Mouse (Mus musculus) gastrocnemius, adult 18-20 months (tissue): Measurements from ENCODE around the gene Espnl. TPM values are rescaled to one million over a fixed set of nuclear protein-coding genes. Genes with fewer than 3 reads are reported as not detected.
A peak's percentile ranks its signal among the peaks of the same experiment; 100 is the strongest.

Experiments used
- DNase-seq: peaks from one replicate; pipeline ENCODE4 v3.0.0; 2021; ENCODE audit warnings: low spot score
- total RNA-seq, 2 experiments: library from RNA; stranded (reverse); gene quantifications; 2 replicates each; pipeline ENCODE4 v1.2.3; 2021

Gene Espnl
- total RNA-seq, 2 experiments from 2014 or later, result 0.12 TPM; not detected in 1

DNA sequence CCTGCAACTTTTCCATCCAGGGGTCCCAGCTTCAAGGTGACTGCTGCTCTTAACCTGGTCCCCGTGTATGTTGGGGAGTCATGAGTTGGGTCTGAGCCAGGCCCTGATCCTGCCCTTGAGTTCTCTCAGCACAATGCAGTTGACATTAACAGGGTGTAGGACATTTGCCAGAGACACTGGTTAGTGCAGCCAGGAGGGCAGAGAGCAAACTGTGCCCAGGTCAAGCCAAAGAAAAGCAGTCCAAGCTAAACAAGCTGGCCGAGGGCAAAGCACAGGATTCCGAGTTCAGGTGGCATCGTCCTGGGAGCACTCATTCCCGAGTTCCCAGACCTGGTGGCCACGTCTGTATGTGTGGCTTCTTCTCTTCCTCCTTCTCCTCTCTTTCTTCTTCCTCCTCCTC lies 4.2 kb upstream of the Espnl start:
- no peak for DNase-seq

DNA sequence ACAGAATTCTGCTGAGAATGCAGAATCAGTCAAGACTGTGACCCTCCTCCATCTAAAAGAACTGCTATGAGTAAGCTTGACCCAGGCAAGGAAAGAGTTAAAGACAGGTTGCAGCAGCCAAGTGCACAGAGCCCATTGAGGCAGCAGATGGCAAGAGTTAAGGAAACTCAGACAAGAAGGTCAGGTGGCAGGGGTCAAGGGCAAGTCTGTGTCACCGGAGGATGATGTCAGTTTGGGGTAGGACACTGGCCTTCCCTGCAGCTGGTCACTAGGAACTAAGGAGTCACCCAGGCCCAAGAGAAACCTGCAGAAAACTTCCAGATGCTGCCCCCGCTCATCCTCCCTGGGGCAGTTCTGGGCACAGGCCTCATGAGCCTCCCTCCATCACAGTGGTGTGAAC lies 2.8 kb downstream of the Espnl start:
- no peak for DNase-seq

DNA sequence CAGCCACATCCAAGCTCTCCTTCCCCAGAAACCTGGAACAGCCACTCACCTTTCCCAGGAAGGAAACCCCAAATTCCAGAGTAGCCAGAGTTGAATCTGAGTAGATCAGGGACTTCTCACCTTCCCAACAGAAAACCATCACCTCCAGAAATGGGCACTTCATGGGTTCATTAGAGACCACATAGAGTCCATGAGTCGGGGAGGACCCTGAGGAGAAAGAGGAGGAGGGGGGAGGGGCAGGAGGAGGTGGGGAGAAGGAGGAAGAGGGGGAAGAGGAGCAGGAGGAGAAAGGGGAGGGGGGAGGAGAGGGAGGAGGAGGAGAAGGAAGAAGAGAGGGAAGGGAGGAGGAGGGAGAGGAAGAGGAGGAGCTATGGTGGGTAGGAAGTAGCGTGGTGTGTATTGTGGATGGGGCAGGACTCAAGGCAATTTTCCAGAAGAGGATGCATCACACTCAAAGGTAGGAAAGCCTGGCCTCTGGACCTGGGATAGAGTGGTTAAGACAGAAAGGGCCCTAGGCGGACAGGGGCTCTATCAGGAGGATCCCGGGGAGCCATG lies 3.7 kb downstream of the Espnl start:
- no peak for DNase-seq

DNA sequence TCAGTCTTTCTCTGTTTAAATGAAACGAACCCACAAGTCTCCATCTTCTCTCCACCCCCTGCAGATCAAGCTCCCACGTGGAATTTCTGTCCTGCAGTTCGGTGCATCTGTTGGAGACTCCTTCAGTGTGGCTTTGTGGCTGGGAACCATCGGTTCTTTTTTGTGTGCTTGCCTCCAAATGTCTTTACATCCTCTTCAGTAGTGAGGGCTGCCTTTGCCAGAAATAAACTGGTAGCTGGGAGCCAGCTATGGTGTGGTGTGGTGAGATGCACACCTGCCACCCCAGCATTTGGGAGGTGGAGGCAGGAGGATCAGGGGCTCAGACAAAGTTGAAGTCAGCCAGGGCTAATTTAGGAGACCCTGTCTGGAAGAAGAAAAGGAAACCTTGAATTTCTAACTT lies 10.2 kb downstream of the Espnl start:
- DNase-seq, result no peak

DNA sequence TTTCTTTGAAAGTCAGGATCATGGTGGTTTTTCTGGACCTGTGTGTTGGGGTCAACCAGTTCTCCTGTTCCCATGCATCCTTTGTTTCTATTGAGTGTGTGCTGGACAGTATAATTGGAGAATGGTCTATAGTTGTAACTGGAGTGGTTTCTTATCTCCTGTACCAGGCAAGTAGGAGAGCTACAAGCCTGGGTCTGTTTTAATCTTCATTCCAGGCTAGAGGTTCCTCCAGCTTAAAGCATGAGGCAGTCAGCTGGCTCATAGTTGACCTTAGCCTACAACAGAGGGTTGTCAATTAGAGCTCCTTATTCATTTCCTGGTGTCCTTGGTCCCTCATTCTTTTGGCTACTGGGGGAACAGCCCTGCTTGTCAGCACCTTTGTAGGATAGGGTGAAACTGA lies 11.7 kb downstream of the Espnl start:
- DNase-seq, result no peak

DNA sequence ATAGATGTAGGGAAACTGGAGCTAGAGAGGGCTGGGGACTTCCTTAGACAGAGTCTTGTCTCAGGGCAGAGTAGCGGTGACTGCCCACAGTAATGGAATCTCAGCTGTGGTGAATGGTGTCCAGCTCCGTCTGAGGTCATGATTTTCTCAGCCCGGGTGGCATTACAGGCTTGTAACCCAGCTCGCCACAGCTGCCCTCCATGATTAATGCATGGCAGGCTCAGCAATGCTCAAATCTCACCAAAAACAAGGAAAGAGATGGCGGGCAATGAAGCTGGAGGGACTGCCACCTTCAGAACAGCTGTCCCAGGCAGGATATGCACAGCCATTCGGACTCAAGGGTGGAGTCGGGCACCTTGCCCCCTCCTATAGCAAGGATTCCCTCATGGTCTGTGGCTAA lies 15.5 kb downstream of the Espnl start:
- no peak for DNase-seq

DNA sequence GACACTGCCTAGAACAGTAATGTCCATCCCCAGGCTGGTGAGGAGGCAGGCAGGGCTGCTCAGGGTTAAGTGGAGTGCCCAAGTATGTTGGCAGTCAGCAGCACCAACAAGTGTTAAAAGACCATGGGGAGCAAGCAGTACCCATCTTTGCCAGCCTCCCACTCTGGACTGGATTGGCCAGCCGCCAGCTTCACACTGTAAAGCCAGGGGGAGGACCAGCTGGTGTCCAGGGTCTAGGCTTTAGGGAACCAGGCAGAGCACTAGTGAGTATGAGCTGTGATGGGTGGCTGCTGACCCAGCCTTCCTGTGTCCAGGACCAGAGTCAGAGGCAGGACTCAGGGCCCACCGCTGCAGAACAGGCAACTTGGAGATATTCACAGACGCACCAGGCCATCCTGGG lies 22.1 kb downstream of the Espnl start:
- no peak for DNase-seq

DNA sequence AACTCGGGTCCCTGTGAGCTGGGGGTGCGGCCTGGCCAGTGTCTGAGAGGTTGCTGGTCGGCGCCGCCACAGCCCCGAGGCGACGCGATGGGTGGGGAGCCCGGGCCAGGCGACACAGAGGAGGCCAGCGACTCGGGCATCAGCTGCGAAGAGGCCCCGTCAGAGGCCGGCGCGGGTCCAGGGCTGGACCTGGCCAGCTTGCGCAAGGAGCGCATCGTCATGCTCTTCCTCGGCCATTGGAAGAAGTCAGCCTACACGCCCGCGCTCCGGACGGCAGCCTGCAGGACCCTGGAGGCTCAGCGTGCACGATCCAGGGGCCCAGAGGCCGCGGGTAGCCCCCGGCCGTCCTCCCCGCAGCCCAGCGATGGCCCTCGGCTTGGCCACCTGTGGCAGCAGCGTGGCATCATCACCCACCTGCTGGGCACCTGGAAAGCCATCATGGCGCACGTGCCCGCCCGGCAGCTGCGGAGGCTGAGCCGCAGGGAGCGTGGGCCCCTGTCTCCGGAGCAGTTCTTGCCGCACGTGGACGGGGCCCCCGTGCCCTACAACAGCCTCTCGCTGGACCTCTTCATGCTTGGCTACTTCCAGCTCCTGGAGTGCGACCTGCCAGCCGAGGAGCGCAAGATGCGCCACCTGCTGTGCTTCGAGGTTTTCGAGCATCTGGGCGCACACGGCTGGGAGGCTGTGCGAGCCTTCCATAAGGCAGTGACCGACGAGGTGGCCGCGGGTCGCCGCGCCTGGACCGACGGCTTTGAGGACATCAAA lies 23.2 kb downstream of the Espnl start:
- no peak for DNase-seq

DNA sequence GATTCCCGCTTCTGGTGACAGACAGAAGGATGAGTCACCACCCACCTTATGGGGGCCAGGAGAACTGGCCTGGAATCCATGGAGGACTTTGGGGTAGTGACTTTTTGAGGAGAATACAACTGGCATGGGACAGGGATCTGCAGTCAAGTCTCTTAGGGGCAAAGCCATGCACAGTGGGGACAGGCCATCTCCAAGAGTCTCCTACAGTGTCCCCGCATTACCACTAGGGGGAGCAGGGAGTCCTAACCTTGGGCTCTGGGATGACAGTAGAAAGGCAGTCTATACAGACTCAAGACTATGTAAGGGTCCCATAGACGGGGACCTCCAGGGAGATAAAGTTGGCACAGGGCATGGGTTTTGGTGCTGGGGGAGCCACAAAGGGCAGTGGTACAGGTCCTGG lies 25.0 kb downstream of the Espnl start:
- peak; percentile 77 for DNase-seq

DNA sequence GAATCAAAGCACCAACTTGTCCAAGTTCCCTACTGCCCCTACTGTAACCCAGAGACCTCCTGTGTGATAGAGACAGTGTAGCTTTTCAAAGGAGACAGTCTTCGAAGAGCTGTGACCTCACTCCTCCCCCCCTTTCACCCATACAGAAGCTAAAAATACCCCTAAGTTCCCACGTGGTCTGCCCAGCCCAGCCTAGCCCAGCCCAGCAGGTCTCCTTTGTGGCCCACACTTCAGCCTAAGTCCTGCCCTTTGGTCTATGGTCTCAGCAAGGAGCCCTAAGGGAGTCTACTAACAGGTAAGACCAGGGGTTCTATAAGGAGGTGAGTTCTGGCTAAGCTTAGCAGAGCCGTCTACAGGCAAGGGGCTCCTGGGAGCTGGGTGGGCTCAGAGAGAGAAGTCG lies 29.0 kb downstream of the Espnl start, which contains the start of gene Klhl30:
Klhl30 (plus strand) TSS at position 176 of the 400 bp plus-strand sequence.
- DNase-seq, result peak; percentile 64

DNA sequence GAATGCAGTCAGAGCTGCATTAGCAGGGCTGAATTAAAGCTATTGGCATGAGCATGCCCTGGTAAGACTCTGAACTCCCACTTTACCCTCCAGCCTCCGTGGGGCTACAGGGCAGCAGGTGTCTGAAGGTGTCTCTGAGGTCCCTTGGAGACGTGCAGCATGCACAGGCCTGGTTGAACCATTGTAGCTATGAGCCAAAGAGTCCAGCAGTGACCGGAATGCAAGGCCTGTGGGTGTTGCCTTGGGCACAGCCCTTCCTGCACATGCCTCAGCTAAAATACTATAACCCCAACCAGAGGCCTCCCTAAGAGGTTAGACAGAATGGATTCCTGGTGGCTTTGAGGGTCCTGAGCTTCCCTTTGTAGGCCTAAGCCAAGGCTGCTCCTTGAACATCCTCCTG lies 29.4 kb downstream of the Espnl start:
- no peak for DNase-seq

DNA sequence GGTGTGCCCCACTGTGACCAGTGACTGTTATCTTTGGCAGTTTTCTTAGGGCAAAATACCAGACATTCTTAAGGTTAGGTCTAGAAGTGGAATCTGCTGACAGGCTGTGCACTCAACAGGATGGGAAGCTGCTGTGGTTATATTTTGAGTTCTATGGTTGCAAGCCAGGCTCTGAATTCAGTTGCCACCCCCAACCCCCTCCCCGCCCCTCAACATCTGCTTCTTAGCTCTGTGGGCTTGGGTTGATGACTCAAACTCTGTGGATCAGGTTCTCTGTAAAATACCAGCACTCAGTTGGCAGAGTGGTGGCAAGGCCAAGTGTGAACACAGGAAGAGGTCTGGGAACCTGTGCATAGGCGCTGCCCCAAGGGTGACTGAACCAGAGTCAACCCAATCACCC lies 30.4 kb downstream of the Espnl start:
- DNase-seq, result no peak

DNA sequence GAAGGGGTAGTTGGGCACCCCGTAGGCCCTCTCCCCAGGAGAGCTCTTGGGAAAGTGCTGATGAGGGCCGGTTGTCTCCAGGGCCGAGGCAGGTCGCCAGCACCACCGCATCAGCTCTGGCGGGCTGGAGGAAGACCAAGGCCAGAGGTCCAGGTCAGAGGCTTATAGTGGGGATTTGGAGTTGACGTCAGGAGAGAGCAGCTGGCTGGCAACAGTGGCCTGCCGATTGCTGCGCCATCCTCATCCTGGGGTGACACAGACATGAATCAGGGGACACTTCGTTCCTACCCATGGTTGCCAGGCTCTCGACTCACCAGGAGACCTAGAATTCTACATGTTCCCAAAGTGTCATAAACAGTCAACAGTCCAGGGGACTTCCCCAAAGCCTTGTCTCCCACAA lies 34.2 kb downstream of the Espnl start:
- DNase-seq, result peak; percentile 53

DNA sequence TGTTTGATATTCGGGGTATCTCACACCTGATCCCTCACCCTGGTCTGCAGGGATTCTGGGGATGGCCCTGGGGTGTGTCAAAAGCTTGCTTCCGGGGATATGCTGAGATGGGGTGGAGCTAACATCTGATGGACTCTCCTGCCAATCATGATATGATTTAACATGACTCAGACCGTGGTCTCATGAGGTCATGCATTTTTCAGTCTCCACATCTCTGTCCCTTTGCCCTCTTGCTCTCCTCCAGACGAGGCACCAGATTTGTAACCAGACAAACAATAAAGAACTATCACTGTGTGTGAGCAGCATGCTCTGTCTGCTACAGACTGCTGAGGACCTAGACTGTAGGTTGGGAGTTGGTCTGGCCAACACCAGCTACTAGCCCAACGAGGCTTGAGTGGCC lies 40.2 kb downstream of the Espnl start:
- DNase-seq, result no peak

DNA sequence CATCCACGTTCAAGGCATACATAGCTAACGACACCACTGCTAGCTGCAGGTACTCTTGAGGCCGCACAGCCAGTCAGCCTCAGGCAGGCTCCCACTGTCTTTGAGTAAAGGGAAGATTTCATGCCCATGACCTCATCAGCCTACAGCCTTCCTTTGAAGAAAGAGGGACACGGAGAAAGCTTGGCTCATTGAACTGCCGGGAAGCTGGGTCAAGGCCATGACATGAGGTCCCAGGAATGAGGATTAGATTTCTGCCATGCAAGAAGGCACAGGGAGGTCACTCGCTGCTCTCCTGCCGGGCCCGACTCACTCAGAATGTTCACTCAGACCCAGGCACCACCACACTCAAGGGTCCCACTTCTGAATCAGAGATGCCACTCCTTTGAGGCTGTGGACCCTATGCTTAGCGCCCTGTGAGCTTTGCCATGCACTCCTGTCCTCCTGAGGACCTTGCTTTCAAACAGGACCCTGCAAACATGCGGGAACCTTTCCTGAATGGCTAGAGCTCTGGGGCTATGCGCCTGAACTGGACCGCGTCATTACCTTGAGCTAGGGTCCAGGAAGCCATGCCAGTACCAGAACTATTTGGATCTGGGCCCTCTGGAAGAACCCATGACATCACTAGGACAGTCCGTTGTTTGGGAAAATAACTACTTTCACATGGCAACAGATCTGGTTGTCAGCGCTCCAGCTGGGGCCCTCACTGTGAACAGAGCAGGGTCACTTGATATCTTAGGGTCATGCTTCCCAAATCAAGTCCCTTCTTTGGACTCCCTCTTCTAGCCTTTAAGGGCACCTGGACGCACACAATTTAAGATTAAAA lies 43.2 kb downstream of the Espnl start:
- peak; percentile 66 for DNase-seq

DNA sequence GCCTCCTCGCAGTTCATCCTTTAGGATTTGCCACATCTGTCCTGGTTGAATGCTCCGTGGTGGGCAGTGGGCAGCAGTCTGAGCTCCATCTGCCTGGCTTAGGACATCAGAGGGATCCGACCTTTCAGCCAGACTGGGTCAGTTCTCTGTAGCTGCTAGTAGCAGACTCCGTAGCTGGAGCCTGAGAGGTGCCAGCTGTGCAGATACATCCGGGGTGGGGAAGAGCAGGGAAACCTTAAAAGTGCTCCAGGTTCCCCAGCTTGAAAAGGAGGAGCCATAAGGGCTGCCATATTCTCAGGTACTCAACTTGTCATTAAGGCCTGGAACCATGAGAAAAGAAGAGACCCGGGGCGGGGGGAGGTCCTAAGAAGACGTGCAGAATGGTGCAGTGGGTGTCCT lies 43.9 kb downstream of the Espnl start:
- no peak for DNase-seq

DNA sequence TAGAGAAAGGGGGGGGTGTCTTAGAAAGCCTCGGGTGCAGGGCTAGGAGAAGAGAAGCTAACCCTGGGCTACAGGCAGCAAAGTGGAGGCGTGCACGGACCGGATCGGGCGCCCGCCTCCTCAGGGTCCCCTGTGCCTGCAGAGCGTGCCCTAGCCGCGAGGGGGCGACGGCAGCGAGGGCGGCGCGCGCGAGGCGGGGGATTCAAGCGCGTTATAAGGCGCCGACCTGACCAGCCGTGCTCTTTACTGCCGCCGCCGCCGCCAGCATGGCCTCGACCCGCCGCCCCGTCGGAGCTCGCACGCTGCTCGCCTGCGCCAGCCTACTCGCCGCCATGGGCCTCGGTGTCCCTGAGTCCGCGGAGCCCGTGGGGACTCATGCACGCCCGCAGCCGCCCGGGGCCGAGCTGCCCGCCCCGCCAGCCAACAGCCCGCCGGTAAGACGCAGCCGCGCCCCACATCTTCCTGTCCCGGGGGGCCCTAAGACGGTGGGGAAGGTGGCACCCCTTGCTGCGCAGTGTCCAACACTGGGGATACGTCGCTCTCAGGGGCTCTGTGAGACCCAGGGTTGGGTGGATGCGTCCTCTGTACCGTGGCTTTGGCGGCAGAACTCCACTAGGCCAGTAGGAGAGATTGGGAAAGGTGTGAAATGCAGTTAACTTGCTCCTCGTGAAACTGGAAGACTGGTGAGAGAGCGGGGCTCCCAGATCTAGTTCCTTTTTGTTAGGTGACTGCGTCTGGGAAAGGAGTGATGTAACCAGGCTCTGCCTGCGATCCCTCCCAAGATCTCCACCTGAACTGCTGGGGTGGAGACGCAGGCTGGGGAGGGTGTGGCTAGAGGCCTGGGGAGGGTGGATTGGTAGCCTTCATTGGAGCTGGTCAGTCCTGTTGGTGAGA lies 44.6 kb downstream of the Espnl start, which contains the start of gene Erfe:
Erfe (plus strand) TSS at position 216 of the 894 bp plus-strand sequence.
- DNase-seq, result peak; percentile 70

DNA sequence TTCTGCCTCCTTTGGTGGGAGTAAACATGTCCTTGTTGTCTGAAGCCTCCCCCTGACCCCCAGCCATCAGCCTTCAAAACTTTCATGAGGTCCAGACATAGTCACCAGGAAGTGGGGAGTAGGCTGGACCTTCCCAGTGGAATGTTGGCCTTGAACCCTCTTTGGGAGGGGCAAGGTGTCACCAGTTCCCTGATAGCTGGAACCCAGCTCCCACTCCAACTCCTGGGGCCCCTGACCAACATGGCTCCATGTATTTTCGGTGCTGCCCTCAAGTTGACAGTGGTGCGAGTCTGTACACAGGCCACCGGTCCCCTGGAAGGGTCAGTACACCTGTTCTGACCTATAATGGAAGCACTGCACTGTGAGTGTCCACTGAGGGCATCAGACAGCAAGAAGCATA lies 45.4 kb downstream of the Espnl start:
- no peak for DNase-seq

DNA sequence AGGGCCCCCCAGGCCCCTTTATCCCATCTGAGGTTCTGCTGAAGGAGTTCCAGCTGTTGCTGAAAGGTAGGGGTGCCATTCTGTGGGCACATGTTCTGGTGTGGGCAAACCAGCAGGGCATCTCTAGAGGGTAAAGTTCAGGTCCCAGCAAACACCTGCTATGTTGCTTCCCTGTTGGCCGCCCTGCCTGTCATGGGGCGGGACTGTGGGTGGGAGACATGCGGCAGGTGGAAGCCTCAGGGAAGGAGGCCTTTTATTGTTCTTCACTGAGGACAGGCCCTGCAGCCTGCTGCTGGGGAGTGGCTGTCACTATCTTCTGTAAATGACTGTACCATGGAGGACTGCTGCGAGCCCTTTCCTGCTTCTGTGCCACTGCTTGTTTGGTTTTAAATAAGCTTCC lies 47.5 kb downstream of the Espnl start:
- no peak for DNase-seq

DNA sequence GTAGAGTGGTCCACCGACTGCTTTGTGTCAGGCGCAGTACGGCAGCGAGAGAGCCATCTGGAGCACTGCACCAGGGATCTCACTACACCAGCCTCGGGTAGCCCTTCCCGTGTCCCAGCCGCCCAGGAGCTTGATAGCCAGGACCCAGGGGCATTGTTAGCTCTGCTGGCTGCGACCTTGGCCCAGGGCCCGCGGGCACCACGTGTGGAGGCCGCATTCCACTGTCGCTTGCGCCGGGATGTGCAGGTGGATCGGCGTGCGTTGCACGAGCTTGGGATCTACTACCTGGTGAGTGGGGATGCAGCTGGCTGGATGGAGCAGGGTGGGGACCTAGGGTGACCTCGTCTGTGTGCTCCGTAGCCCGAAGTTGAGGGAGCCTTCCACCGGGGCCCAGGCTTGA lies 48.2 kb downstream of the Espnl start:
- no peak for DNase-seq

DNA sequence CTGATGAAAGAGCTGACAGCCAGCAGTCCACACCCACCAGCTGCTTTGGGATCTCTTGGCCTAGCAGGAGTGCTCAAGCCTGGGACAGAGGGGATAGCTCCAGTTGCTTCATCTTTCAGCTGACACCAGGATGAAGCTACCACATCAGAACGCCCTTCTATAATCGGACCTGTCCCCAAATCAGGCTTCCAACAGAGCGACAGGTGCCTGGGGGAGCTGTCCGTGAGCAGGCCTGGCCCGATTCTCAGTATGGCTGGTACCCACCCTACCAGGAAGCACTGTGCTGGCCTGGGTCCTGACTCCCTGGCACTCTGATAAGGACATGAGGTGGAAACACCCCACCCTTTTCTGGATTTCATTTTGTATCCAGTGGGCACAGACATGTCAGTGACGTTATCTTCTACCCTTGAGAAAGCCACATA lies 51.5 kb downstream of the Espnl start:
- no peak for DNase-seq
